Mouse (Mus musculus): ENCODE measurements around the gene Bzw2. TPM values are rescaled to one million over a fixed set of nuclear protein-coding genes. Genes with fewer than 3 reads are reported as not detected.

The Bzw2 gene
- polyA plus RNA-seq, 1 experiment = 36.7 TPM

GRCm38 (mm10) chr12:36132254-36132653 is 25.6 kb downstream of the Bzw2 start:
- H3K36me3 ChIP-seq (ENCODE audit: control insufficient read depth, insufficient read depth, low read length) = peaks cover 7% of the 10 kb centered on the region
- H3K4me1 ChIP-seq (replicated peaks; ENCODE audit: control insufficient read depth, insufficient read depth, low read length) = peaks cover 7% of the 10 kb centered on the region
- no peaks in the 10 kb centered on the region for H3K27me3 ChIP-seq (ENCODE audit: control insufficient read depth, insufficient read depth, low read length)
- H3K27ac ChIP-seq (ENCODE audit: control insufficient read depth, insufficient read depth, low read length) = no peak overlapping the region
- WGBS = 91% methylated on average over 2 of the region's 2 CpGs
- TF ChIP-seq POLR2A (IDR thresholded peaks at IDR 0.05; ENCODE audit: control insufficient read depth, extremely low read depth, insufficient read depth, low read length, poor library complexity) (no peak), CTCF (IDR thresholded peaks at IDR 0.05; ENCODE audit: borderline replicate concordance, control insufficient read depth, extremely low read depth, insufficient read depth, low read length, poor library complexity) (no peak)
- no peak for DNase-seq
- H3K4me3 ChIP-seq (ENCODE audit: control insufficient read depth, insufficient read depth, low read length) = no peak overlapping the region

GRCm38 (mm10) chr12:36129826-36130225 is 28.1 kb downstream of the Bzw2 start:
- no peak overlapping the region for H3K27ac ChIP-seq (ENCODE audit: control insufficient read depth, insufficient read depth, low read length)
- WGBS = 98% methylated on average over 5 of the region's 5 CpGs
- H3K36me3 ChIP-seq (ENCODE audit: control insufficient read depth, insufficient read depth, low read length) = peaks cover 7% of the 10 kb centered on the region
- no peak for DNase-seq
- TF ChIP-seq POLR2A (IDR thresholded peaks at IDR 0.05; ENCODE audit: control insufficient read depth, extremely low read depth, insufficient read depth, low read length, poor library complexity) (no peak), CTCF (IDR thresholded peaks at IDR 0.05; ENCODE audit: borderline replicate concordance, control insufficient read depth, extremely low read depth, insufficient read depth, low read length, poor library complexity) (no peak)
- H3K27me3 ChIP-seq (ENCODE audit: control insufficient read depth, insufficient read depth, low read length) = no peaks in the 10 kb centered on the region
- no peaks in the 10 kb centered on the region for H3K4me1 ChIP-seq (replicated peaks; ENCODE audit: control insufficient read depth, insufficient read depth, low read length)
- no peak overlapping the region for H3K4me3 ChIP-seq (ENCODE audit: control insufficient read depth, insufficient read depth, low read length)

- Histone ChIP-seq H3K4me3 (ENCODE audit: control insufficient read depth, insufficient read depth, low read length) (no peak overlapping the region), H3K4me1 (replicated peaks; ENCODE audit: control insufficient read depth, insufficient read depth, low read length) (no peaks in the 10 kb centered on the region), H3K36me3 (ENCODE audit: control insufficient read depth, insufficient read depth, low read length) (peaks cover 17% of the 10 kb centered on the region), H3K27me3 (ENCODE audit: control insufficient read depth, insufficient read depth, low read length) (no peaks in the 10 kb centered on the region), H3K27ac (ENCODE audit: control insufficient read depth, insufficient read depth, low read length) (no peak overlapping the region)
- DNase-seq = no peak
- 96% methylated on average over 5 of the region's 5 CpGs for WGBS
- TF ChIP-seq CTCF (IDR thresholded peaks at IDR 0.05; ENCODE audit: borderline replicate concordance, control insufficient read depth, extremely low read depth, insufficient read depth, low read length, poor library complexity) = no peak
- no peak for TF ChIP-seq POLR2A (IDR thresholded peaks at IDR 0.05; ENCODE audit: control insufficient read depth, extremely low read depth, insufficient read depth, low read length, poor library complexity)
These were observed 31.8 kb downstream of the Bzw2 start for GRCm38 (mm10) chr12:36126049-36126448.

GRCm38 (mm10) chr12:36119244-36119643 is 38.6 kb downstream of the Bzw2 start:
- WGBS = 100% methylated on average over 3 of the region's 3 CpGs
- H3K27me3 ChIP-seq (ENCODE audit: control insufficient read depth, insufficient read depth, low read length) = no peaks in the 10 kb centered on the region
- no peak overlapping the region for H3K4me3 ChIP-seq (ENCODE audit: control insufficient read depth, insufficient read depth, low read length)
- H3K27ac ChIP-seq (ENCODE audit: control insufficient read depth, insufficient read depth, low read length) = no peak overlapping the region
- H3K4me1 ChIP-seq (replicated peaks; ENCODE audit: control insufficient read depth, insufficient read depth, low read length) = no peaks in the 10 kb centered on the region
- DNase-seq = no peak
- H3K36me3 ChIP-seq (ENCODE audit: control insufficient read depth, insufficient read depth, low read length) = peaks cover 19% of the 10 kb centered on the region; the same call in 1 of the 2 replicates
- TF ChIP-seq POLR2A (IDR thresholded peaks at IDR 0.05; ENCODE audit: control insufficient read depth, extremely low read depth, insufficient read depth, low read length, poor library complexity) (no peak), CTCF (IDR thresholded peaks at IDR 0.05; ENCODE audit: borderline replicate concordance, control insufficient read depth, extremely low read depth, insufficient read depth, low read length, poor library complexity) (no peak)

- H3K36me3 ChIP-seq (ENCODE audit: control insufficient read depth, insufficient read depth, low read length) = peaks cover 12% of the 10 kb centered on the region; the same call in 1 of the 2 replicates
These were observed 40.7 kb downstream of the Bzw2 start for GRCm38 (mm10) chr12:36117161-36117560.

GRCm38 (mm10) chr12:36112081-36112480 is 45.8 kb downstream of the Bzw2 start:
- TF ChIP-seq CTCF (IDR thresholded peaks at IDR 0.05; ENCODE audit: borderline replicate concordance, control insufficient read depth, extremely low read depth, insufficient read depth, low read length, poor library complexity) = no peak
- TF ChIP-seq POLR2A (IDR thresholded peaks at IDR 0.05; ENCODE audit: control insufficient read depth, extremely low read depth, insufficient read depth, low read length, poor library complexity) = no peak
- Histone ChIP-seq H3K27me3 (ENCODE audit: control insufficient read depth, insufficient read depth, low read length) (no peaks in the 10 kb centered on the region), H3K36me3 (ENCODE audit: control insufficient read depth, insufficient read depth, low read length) (peaks cover 23% of the 10 kb centered on the region), H3K4me3 (ENCODE audit: control insufficient read depth, insufficient read depth, low read length) (no peak overlapping the region), H3K27ac (ENCODE audit: control insufficient read depth, insufficient read depth, low read length) (no peak overlapping the region), H3K4me1 (replicated peaks; ENCODE audit: control insufficient read depth, insufficient read depth, low read length) (no peaks in the 10 kb centered on the region)
- no peak for DNase-seq
- WGBS = over 99% methylated on average over 3 of the region's 3 CpGs

More at GRCm38 (mm10) chr12:36117161-36117560, 40.7 kb downstream of the Bzw2 start:
- Histone ChIP-seq H3K4me3 (ENCODE audit: control insufficient read depth, insufficient read depth, low read length) (no peak overlapping the region), H3K27ac (ENCODE audit: control insufficient read depth, insufficient read depth, low read length) (no peak overlapping the region), H3K4me1 (replicated peaks; ENCODE audit: control insufficient read depth, insufficient read depth, low read length) (no peaks in the 10 kb centered on the region), H3K27me3 (ENCODE audit: control insufficient read depth, insufficient read depth, low read length) (no peaks in the 10 kb centered on the region)
- no peak for TF ChIP-seq POLR2A (IDR thresholded peaks at IDR 0.05; ENCODE audit: control insufficient read depth, extremely low read depth, insufficient read depth, low read length, poor library complexity)
- TF ChIP-seq CTCF (IDR thresholded peaks at IDR 0.05; ENCODE audit: borderline replicate concordance, control insufficient read depth, extremely low read depth, insufficient read depth, low read length, poor library complexity) = no peak
- WGBS = 84% methylated on average over 6 of the region's 6 CpGs
- DNase-seq = no peak

- Histone ChIP-seq H3K4me1 (replicated peaks; ENCODE audit: control insufficient read depth, insufficient read depth, low read length) (no peaks in the 10 kb centered on the region), H3K4me3 (ENCODE audit: control insufficient read depth, insufficient read depth, low read length) (no peak overlapping the region), H3K27me3 (ENCODE audit: control insufficient read depth, insufficient read depth, low read length) (no peaks in the 10 kb centered on the region), H3K27ac (ENCODE audit: control insufficient read depth, insufficient read depth, low read length) (no peak overlapping the region), H3K36me3 (ENCODE audit: control insufficient read depth, insufficient read depth, low read length) (peaks cover 23% of the 10 kb centered on the region)
- WGBS = 97% methylated on average over 5 of the region's 5 CpGs
- TF ChIP-seq CTCF (IDR thresholded peaks at IDR 0.05; ENCODE audit: borderline replicate concordance, control insufficient read depth, extremely low read depth, insufficient read depth, low read length, poor library complexity) (no peak), POLR2A (IDR thresholded peaks at IDR 0.05; ENCODE audit: control insufficient read depth, extremely low read depth, insufficient read depth, low read length, poor library complexity) (no peak)
- no peak for DNase-seq
These were observed 46.8 kb downstream of the Bzw2 start for GRCm38 (mm10) chr12:36111110-36111509.
